Mouse (Mus musculus): Measurements from ENCODE around the gene Ctnnbl1. TPM values are rescaled to one million over a fixed set of nuclear protein-coding genes. Genes with fewer than 3 reads are reported as not detected.

Ctnnbl1 gene
- polyA plus RNA-seq, 1 experiment from 2014 or later: 46.3 TPM

GRCm38 (mm10) chr2:157830101-157830500 is 92.9 kb downstream of the Ctnnbl1 start:
- H3K27me3 ChIP-seq (ENCODE audit: insufficient read depth, low read length): no peaks in the 10 kb centered on the region
- no peak for TF ChIP-seq CTCF (IDR thresholded peaks at IDR 0.05; ENCODE audit: low read depth)
- H3K4me2 ChIP-seq (ENCODE audit: low read length): no peak overlapping the region
- ATAC-seq (replicated peaks; ENCODE audit: low FRiP score, low read depth) (no peak), DNase-seq (ENCODE audit: low spot score) (no peak)
- no peaks in the 10 kb centered on the region for H3K36me3 ChIP-seq (ENCODE audit: insufficient read depth, low read length)
- H3K9me3 ChIP-seq (replicated peaks; ENCODE audit: low read length): no peaks in the 10 kb centered on the region
- H3K27ac ChIP-seq: no peak overlapping the region
- WGBS: 75% methylated on average over 6 of the region's 6 CpGs
- no peak overlapping the region for H3K9ac ChIP-seq (ENCODE audit: low read depth, low read length)
- H3K4me1 ChIP-seq (replicated peaks; ENCODE audit: insufficient read depth, low read length): no peaks in the 10 kb centered on the region
- H3K4me3 ChIP-seq (replicated peaks; ENCODE audit: low read depth, low read length): no peak overlapping the region

- Histone ChIP-seq H3K4me1 (replicated peaks; ENCODE audit: insufficient read depth, low read length) (no peaks in the 10 kb centered on the region), H3K9ac (ENCODE audit: low read depth, low read length) (no peak overlapping the region), H3K4me3 (replicated peaks; ENCODE audit: low read depth, low read length) (no peak overlapping the region), H3K9me3 (replicated peaks; ENCODE audit: low read length) (no peaks in the 10 kb centered on the region), H3K27me3 (ENCODE audit: insufficient read depth, low read length) (no peaks in the 10 kb centered on the region), H3K36me3 (ENCODE audit: insufficient read depth, low read length) (no peaks in the 10 kb centered on the region), H3K4me2 (ENCODE audit: low read length) (no peak overlapping the region), H3K27ac (no peak overlapping the region)
- no peak for ATAC-seq (replicated peaks; ENCODE audit: low FRiP score, low read depth)
- DNase-seq (ENCODE audit: low spot score): no peak
- TF ChIP-seq CTCF (IDR thresholded peaks at IDR 0.05; ENCODE audit: low read depth): no peak
- 51% methylated on average over 10 of the region's 10 CpGs for WGBS
Observed at GRCm38 (mm10) chr2:157830620-157831354, 93.6 kb downstream of the Ctnnbl1 start.

- DNase-seq (ENCODE audit: low spot score): peak; percentile 75
- H3K9ac ChIP-seq (ENCODE audit: low read depth, low read length): no peak overlapping the region
- no peak overlapping the region for H3K4me2 ChIP-seq (ENCODE audit: low read length)
- no peaks in the 10 kb centered on the region; the same call in none of the 2 replicates for H3K4me1 ChIP-seq (replicated peaks; ENCODE audit: insufficient read depth, low read length)
- H3K9me3 ChIP-seq (replicated peaks; ENCODE audit: low read length): no peaks in the 10 kb centered on the region
- 0 out of 2 replicates have a peak, but pooled peaks cover 3% of the 10 kb centered on the region for H3K36me3 ChIP-seq (ENCODE audit: insufficient read depth, low read length)
- WGBS: 26% methylated on average over 8 of the region's 8 CpGs
- no peaks in the 10 kb centered on the region for H3K27me3 ChIP-seq (ENCODE audit: insufficient read depth, low read length)
- no peak overlapping the region for H3K4me3 ChIP-seq (replicated peaks; ENCODE audit: low read depth, low read length)
- ATAC-seq (replicated peaks; ENCODE audit: low FRiP score, low read depth): no peak
- no peak for TF ChIP-seq CTCF (IDR thresholded peaks at IDR 0.05; ENCODE audit: low read depth)
- no peak overlapping the region for H3K27ac ChIP-seq
Observed at GRCm38 (mm10) chr2:157837050-157837449, 99.8 kb downstream of the Ctnnbl1 start.

- no peaks in the 10 kb centered on the region for H3K9me3 ChIP-seq (replicated peaks; ENCODE audit: low read length)
- WGBS: 86% methylated on average over 13 of the region's 13 CpGs
- ATAC-seq (replicated peaks; ENCODE audit: low FRiP score, low read depth) (no peak), DNase-seq (ENCODE audit: low spot score) (no peak)
- no peaks in the 10 kb centered on the region for H3K27me3 ChIP-seq (ENCODE audit: insufficient read depth, low read length)
- no peak overlapping the region for H3K4me3 ChIP-seq (replicated peaks; ENCODE audit: low read depth, low read length)
- H3K4me2 ChIP-seq (ENCODE audit: low read length): no peak overlapping the region
- H3K4me1 ChIP-seq (replicated peaks; ENCODE audit: insufficient read depth, low read length): no peaks in the 10 kb centered on the region; the same call in none of the 2 replicates
- no peak overlapping the region for H3K27ac ChIP-seq
- no peak for TF ChIP-seq CTCF (IDR thresholded peaks at IDR 0.05; ENCODE audit: low read depth)
- peaks cover 3% of the 10 kb centered on the region; the same call in 1 of the 2 replicates for H3K36me3 ChIP-seq (ENCODE audit: insufficient read depth, low read length)
- H3K9ac ChIP-seq (ENCODE audit: low read depth, low read length): no peak overlapping the region
Observed at GRCm38 (mm10) chr2:157838206-157838923, 101.2 kb downstream of the Ctnnbl1 start.

DNA sequence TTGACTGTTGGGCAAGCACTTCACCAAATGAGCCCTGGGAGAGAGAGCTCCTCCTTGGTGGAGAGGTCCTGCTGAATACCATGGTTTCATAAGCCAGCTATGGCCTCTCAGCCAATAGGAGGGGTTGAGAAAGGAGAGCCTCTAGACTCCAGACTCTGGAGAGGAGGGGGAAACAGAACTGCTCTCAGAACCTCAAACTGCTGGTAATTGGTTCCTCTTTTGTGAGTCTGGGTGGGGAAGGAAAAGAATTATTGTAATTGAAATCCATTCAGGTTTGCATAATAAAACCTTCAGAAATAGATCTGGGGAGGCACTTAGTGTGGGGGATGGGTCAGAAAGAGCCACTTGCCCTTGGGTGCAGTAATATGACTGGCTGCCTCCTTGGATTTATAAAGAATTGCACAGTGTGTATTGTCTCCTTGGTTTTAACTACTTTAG is 103.5 kb downstream of the Ctnnbl1 start:
- Histone ChIP-seq H3K36me3 (ENCODE audit: insufficient read depth, low read length) (peaks cover 3% of the 10 kb centered on the region; the same call in 1 of the 2 replicates), H3K27ac (no peak overlapping the region), H3K4me2 (ENCODE audit: low read length) (no peak overlapping the region), H3K9ac (ENCODE audit: low read depth, low read length) (no peak overlapping the region), H3K4me3 (replicated peaks; ENCODE audit: low read depth, low read length) (no peak overlapping the region), H3K27me3 (ENCODE audit: insufficient read depth, low read length) (no peaks in the 10 kb centered on the region), H3K9me3 (replicated peaks; ENCODE audit: low read length) (no peaks in the 10 kb centered on the region), H3K4me1 (replicated peaks; ENCODE audit: insufficient read depth, low read length) (no peaks in the 10 kb centered on the region; the same call in none of the 2 replicates)
- TF ChIP-seq CTCF (IDR thresholded peaks at IDR 0.05; ENCODE audit: low read depth): no peak
- DNase-seq (ENCODE audit: low spot score): no peak
- ATAC-seq (replicated peaks; ENCODE audit: low FRiP score, low read depth): no peak

- no peak overlapping the region for H3K4me3 ChIP-seq (replicated peaks; ENCODE audit: low read depth, low read length)
- no peaks in the 10 kb centered on the region for H3K9me3 ChIP-seq (replicated peaks; ENCODE audit: low read length)
- TF ChIP-seq CTCF (IDR thresholded peaks at IDR 0.05; ENCODE audit: low read depth): no peak
- 50% methylated on average over 6 of the region's 6 CpGs for WGBS
- H3K36me3 ChIP-seq (ENCODE audit: insufficient read depth, low read length): peaks cover 3% of the 10 kb centered on the region; the same call in 1 of the 2 replicates
- no peak overlapping the region for H3K4me2 ChIP-seq (ENCODE audit: low read length)
- ATAC-seq (replicated peaks; ENCODE audit: low FRiP score, low read depth) (no peak), DNase-seq (ENCODE audit: low spot score) (no peak)
- H3K9ac ChIP-seq (ENCODE audit: low read depth, low read length): no peak overlapping the region
- H3K4me1 ChIP-seq (replicated peaks; ENCODE audit: insufficient read depth, low read length): no peaks in the 10 kb centered on the region; the same call in none of the 2 replicates
- H3K27me3 ChIP-seq (ENCODE audit: insufficient read depth, low read length): no peaks in the 10 kb centered on the region
- H3K27ac ChIP-seq: no peak overlapping the region
Observed at GRCm38 (mm10) chr2:157841121-157841520, 103.9 kb downstream of the Ctnnbl1 start.

Data from kidney, postnatal 0 days (tissue).